Mouse (Mus musculus): Measurements from ENCODE around the gene Ahdc1.

Gene Ahdc1

DNA sequence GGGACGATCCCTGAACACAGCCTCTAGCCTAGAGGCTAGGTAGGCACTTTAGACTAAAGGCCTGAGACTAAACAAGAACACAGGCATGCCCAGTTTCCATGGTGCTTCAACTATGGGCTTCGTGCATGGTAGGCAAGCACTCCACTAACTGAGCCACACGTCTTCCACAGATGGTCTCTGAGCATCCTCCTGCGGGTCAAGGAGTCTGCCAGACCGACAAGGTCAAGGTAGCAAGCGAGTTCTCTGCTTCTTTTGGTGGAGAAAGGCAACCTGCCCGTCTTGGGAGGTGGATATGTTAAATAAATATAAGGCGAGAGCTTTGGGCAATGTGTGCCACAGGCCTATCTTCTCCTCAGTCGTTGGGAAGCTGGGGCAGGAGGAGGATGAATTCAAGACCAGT lies 90.7 kb downstream of the Ahdc1 start:
- no peak for DNase-seq (ENCODE audit: low spot score)

DNA sequence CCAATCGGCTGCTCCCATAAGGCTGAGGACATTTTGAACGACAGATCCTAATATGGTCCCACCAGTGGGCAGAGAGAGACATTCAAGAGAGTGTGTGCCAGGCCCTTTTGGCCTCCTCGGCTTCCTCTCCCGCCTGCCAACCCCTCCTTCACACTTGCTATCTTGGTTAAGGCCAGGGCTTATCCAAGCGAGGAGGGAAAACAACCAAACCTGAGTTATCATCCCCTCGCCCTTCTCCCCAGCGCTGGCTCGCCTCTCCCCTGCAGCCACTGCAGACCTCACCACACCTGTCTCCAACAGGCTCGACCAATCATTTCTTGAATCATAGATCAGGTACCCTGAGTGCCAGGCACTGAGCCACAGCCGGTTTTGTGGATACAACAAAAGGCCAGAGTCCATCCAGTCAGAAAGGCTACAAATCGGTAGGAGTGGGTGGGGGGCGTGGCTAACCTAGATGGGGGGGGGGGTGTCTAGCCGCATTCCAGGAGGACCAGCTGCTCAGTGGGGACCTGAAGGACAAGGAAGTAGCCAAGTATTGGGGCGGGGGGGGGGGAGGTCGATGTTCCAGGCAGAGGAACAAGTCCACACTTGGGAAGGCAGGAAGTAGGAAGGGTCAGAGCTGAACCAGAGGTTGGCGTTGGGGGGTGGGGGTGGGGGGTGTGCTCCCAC lies 92.6 kb downstream of the Ahdc1 start:
- no peak for DNase-seq (ENCODE audit: low spot score)

DNA sequence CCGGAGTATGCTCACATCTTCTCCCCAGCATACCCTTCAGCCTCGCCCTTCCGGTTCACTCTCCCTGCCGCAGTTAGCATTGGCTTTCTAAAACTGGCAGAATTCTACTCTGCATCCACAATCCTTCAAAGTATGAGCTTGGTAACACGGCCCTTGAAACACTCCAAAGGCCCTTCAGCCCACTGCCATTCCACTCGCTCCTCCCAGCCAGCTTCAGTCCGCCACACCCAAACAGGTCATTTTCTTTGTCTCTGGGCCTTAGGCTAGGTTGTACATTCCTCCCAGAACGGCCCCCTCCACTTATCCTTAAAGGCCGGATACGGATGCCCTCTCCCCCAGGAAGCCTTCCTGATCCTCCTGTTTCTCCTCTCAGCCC lies 93.1 kb downstream of the Ahdc1 start:
- no peak for DNase-seq (ENCODE audit: low spot score)

DNA sequence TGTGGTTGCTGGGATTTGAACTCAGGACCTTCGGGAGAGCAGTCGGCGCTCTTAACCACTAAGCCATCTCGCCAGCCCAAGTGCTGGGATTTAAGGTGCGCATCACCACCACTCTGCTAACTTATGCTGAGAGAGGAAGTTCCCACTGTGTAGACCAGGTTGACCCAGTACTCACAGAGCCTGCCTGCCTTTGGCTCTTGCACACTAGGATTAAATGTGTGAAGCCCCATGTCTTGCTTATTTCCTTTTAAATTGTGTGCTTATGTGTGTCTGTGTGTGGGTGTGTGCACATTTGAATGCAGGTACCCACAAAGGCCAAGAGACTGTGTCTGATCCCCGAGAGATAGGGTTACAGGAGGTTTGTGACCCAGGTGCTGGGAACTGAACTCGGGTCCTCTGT lies 95.6 kb downstream of the Ahdc1 start:
- DNase-seq (ENCODE audit: low spot score): no peak

DNA sequence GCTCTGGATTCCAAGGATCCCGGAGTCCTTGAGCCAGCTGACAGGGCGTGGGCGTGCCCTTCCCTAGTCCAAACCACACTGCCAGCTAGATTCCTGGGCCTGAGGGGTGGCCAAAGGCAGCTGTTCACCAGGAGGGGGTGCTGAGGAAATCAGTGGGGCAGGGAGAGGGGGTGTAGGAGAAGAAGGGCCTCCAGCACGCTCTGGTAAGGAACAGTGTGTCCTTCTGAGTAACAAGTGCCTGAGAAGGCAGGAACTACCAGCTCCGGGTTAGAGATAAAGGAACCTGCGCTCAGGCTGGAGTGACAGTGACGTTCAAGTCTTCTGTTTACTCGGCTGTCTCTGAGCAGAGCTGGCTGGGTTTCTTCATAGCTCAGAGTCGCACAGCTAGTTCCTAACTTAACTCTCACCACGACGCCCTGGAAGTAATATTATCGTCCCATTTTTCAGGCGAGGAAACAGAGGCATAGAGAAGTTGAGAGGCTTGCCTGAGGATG lies 96.8 kb downstream of the Ahdc1 start:
- DNase-seq (ENCODE audit: low spot score): no peak

DNA sequence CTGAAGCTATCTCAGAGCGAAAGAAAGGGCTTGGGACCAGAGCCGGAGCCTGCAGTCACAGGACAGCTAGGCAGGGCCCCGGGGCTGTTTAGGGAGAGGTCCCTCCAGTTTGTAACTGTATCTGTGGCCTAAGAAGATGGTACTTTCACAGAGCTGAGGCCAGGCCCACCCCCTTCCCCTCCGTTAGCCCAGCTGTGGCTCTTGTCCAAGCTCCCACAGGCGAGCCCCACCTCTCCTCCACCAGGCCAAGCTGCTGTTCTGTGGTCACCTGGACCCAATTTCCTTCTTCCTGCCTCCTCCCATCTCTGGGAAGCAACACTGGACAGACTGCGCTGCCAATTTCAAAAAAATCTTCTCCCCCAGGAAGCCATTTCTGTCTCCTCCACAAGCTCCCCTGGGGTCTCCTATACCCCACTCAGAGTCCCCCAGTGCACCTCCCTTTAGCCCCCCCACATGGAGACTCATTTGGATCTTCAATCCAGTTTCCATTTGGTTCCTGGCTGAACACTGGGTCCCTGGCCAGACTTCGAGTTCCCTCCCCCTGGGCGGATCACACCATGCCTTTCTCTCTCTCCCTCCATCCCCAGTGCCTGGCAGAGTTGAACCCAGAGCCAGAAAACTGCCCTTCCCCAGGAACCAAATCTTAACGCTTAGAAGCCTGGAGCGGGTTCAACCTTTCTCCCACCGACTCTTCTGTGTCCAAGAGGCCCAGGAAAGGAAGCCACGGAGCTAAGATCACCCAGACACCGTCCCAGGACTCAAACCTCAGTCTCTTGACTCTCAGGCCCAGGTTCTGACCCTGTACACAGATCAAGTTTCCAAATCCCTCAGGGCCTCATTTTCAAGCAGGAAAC lies 97.6 kb downstream of the Ahdc1 start:
- DNase-seq (ENCODE audit: low spot score): no peak

DNA sequence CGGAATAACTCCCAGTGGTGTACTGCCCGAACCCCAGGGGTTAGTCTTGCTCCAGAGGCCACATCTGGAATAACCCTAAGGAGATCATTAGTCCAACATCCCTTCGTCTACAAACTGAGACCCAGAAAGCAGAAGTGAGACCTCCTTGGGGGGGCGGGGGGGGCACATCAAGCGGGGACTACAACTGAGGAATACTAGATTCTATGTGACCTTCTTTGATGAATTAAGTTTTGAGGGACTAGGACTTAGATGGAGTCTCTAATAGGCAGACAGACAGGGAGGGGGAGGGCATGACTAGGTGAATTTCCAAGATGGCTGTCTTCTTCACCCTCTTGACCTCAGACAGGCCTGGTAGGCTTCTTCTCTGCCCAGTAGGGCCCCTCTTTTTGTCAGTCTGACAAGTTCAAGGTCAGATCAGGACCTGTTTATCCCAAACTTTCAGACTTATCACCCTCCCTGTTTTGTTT lies 98.3 kb downstream of the Ahdc1 start:
- DNase-seq (ENCODE audit: low spot score): no peak

DNA sequence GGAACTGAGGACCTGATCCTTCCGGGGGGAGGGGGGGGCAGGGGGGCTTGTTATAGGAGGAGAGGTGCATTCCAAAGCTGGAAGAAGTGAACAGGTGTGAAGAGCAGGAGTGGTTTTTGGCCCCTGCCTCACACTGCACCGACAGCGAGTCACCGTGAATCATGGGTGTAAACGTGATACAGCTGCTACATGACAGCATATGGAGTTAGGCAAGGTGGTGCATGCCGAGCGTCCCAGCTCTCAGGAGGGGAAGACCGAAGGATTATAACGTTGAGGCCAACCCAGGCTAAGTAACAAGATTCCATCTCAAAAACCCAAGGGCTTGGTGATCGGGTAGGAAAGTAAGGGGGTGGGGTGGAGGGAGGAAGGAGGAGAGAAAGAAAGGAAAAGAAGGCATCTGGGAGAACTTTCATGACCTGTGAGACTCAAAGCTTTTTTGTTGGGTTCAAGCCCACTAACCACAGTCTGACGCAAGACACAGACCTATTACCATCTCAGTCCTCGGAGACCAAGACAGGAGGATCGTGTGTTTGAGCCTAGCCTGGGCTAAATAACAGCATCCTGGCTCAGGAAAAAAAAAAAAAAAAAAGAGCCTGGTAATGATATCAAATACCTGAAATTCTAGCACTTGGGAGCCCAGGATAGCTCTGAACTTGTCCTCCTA lies 101.2 kb downstream of the Ahdc1 start:
- DNase-seq (ENCODE audit: low spot score): no peak

DNA sequence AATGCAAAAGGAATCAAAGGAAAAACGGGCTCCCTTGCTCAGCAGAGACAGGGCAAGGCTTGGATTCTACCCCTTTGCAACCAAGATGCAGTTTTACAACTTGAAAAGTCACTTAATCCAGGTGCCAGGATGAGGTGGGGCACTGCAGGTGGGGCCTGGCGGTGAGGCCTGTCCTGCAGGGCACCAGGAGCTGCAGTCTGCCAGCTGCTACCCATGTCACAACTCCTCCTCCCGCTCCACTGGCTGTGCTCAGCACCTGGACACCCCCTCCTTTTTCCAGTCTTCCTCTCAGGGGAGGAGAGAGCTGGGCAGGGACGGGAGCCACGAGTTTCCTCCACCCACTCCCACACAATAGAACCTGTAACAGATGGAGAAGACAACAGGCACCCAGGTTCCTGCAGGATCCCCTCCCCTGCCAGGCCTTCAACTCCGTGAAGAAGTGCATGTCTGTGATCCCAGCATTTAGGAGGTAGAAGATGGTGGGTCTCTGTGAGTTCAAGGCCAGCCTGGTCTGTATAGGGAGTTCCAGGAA lies 102.4 kb downstream of the Ahdc1 start:
- no peak for DNase-seq (ENCODE audit: low spot score)

DNA sequence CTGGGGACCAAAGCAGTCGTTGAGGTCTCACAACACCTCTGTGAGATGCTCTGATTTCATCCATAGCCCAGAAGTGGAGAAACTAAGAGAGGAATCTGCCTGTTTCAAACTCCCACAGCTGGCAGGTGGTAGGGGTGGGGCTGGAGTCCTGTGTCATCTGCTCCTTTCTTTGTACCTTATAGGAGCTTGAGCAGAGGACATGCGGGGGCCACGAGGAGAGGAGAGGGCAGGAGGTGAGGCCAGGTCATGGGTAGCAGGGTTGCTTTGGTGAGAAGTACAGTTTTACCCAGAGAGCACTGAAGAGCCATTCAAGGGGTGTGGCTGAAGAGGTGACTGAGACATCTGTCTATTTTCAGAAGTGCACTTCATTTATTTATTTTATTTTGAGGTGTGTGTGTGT lies 103.7 kb downstream of the Ahdc1 start:
- no peak for DNase-seq (ENCODE audit: low spot score)

DNA sequence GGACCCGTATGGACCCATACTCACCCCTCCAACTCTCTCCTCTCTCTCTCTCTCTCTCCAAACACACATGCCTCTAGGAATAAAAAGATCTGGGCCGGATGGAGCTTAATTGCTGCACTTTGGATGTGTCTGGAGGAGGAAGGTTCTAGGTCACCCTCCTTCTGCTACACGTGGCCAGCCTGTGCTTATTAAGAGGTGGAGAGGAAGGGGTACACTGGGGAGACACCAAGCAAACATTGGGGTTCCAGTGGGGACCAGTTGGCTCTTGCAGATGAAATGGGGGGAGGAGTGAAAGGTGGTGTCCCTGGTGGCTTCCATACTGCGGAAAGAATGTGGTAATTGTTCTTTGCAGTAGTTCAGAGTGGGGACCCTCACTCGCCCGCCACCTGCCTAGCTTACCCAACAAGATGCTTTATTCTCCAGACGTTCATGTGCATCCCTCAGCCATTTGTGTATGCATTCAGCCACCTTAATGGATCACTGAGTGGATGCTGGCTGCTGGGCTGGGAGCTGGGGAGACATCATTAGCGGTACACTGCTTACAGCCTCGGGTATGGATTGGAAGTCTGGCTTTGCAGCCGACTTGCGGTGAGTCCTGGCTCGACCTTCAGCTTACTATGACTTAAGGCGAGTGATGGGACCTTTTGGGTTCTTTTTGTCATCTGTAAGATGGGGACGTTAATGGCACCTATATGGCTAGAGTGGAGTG lies 104.8 kb downstream of the Ahdc1 start:
- DNase-seq (ENCODE audit: low spot score): no peak

DNA sequence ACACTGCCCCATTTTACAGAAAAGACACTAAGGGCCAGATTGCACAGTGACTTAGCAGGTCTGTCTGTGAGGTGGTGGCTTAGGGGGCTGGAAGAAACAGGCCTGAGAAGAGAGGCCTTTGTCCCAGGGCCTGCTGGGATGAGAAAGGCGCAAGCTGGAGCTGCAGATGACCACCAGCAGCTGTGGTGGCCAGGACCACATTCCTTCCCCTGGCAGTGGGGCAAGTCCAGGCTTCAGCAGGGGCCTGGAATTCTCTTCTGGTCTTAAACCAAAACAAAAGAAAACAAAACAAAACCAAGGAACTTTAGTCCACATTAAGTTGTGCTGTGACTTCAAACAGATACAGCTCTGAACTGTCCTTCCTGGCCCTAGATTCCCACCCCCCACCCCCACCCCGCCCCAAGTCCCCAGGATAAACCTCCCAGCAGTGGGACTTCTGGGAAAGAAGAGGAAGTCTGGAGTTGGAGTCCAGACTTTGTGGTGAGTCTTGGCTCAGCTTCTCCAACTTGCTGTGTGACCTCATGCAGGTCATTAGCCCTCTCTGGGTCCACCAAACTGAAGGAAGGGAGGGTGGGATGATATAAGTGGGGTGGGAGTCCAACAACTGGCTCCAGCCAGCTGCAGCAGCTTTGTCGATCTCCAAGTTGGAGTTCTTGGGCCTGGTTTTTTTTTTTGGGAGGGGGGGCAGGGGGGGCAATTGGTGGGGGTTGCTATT lies 105.9 kb downstream of the Ahdc1 start:
- DNase-seq (ENCODE audit: low spot score): no peak

DNA sequence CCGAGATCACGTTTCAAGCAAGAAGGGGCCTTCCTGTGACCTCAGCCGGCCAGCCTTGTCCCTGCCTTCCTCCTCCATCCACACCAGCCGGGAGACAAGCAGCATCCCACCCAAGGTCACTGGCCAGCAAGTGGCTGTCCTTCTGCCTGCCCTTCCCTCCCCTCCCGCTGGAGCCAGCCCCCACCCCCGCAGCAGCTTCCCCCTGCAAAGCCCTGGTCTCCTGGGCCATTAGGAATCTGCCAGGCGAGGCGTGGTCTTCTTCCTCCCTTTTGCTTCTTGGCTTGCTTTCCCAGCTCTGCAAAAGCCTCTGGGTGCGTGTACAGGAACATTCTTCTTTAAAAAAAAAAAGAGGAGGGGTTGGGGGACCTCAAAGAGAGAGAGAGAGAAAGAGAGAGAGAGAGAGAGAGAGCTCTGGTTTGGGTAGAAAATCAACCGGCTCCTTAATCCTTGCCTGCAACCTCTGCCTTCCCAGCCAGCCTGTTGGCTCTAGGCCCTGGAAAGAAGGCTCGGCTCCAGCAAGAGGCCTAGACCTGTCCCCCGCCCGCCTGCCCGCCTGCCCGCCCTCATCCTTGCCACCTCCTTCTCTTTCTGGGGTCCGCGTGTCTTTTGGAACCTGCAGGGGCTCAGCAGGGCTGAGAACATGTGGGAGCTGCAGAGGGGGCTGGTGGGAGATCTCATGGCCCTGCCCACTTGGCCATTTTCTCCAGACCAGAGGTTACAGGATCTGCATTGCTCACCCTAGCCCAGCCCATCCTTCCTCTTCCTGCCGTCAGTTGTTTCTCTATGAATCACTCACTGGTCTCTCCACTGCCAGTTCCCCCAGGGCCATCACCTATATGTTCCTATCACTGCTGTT lies 106.7 kb downstream of the Ahdc1 start:
- peak; percentile 71 for DNase-seq (ENCODE audit: low spot score)

DNA sequence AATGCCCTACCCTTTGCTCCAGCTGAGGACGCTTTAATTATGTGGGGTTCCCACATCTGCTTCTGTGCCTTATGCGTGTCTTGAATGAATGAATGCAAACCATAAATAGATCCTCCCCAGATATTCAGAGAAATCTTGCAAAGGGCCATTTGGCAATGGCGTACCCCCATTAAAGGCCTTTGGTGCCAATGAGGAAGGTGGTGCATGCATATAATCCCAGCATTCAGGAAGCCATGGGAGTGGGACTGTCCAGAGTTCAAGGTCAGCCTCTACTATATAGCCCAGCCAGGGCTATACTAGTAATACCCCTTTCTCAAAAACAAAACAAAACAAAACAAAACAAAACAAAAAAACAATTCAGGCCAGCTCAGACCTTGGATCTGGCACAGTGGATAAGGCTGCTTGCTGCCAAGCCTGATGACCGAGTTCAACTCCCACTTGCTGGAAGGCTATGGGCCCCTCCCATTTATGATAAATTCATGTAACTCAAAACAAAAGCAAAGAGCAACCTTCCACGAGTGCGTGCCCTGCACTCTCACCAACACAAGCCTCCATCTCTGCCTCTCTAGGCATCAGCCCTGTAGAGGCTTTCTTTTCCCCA lies 107.8 kb downstream of the Ahdc1 start:
- no peak for DNase-seq (ENCODE audit: low spot score)

DNA sequence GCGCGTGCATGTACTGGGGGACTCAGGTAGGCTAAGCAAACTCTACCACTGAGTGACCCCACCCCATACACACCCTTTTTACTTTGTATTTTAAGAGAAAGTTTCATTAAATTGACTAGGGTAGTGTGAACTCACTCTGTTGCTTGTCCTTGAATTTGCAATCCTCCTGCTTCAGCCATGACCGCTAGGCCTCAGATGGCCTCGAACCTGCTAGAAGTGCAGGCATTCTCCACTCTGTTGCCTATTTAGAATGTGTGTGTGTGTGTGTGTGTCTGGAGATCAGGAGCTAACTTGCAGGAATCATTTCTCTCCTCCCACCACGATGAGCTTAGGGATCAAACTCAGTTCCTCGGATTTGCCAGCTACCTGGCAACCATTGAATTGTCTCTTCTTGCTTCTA lies 108.5 kb downstream of the Ahdc1 start:
- DNase-seq (ENCODE audit: low spot score): no peak

DNA sequence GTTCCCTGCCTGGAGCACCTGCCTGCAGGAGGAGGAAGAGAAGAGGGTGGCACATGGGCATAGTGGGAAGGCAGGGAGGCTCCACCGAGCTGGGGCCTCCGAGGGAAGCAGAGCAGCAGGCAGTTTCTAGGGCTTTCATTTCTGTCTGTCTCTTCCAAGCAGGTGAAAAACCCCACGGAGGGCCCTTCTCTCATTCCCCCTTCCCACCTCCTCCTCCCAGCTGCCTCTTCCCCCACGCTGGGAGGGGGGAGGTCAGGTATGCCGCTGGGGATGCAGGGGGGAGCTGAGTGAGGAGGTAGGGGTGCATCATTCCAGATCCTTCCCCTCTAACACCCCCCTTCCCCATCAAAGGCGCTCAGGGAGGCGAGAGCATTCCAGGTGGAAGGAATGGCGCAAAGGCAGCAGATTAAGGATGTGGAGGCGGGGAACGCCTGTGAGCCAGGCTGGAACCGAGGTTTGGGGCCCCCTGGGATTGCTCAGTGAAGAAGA lies 109.8 kb downstream of the Ahdc1 start:
- DNase-seq (ENCODE audit: low spot score): no peak

DNA sequence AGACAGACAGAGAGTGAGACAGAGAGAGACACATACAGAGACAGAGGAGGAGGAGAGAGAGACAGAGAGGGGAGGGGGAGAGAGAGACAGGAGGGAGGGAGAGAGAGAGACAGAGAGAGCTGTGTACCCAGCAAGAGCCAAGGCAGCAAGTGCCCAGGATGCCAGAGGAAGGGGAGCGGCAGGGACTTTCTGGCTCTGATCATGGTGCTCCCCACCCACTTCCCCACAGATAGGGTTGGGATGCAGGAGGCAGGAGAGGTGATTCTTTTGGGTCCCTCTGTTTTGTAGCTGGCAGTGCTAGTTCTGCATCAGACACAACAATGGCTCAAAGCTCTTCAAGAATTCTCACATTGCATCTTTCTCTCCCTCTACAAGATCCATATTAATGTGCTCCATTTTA lies 110.4 kb downstream of the Ahdc1 start:
- no peak for DNase-seq (ENCODE audit: low spot score)

DNA sequence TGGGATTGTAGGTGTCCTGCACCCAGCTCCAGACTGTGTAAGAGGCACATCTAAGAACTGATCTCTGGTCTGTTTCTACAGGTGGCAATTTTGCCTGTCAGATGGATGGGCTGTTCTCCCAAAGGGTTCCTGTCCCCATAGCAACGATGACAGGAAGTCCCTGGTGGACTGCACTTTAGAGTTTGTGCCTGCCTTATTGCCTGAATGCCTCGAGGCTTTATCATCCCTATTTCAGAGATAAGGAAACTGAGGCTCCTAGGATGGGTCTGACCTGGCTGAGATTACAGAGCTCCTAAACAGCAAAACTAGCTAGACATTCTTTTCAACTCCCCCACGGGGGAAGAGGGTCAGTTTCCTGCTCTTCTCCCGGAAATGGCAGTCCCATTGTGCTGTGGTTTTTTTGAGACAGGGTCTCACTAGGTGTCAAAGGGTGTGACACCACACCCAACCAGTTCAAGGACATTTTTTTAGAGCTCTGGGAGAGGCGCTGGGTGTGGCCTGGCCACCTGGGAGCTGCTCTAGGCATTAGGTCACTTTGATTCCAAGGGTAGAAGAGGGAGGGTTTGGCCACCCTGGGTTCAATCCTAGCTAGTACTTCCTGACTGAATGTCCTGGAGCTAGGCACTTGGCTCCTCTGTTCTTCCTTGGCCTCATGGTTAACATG lies 111.0 kb downstream of the Ahdc1 start:
- DNase-seq (ENCODE audit: low spot score): no peak

DNA sequence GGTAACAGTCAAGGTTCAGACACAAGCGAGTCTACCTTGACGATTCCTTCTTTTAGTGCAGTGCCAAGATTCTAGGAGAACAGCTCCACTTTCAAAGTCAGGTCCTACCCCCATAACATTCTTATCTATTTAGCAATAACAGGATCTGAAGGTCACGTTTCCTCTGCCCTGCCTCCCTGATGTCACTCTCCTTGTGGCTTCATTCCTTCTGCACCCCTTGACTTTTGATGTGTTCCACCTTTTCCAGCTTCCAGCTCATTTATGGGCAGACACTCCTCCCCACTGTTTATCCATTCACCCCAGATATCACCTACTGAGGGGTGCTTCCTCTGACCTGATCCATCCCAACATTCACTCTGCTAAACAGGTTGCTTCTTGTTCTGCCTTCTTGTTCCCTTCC lies 116.0 kb downstream of the Ahdc1 start:
- no peak for DNase-seq (ENCODE audit: low spot score)
